Mouse (Mus musculus) cerebellum, adult (tissue): ENCODE results near the gene Klhl22.

Experiments used
- ATAC-seq: cut with Nextera tagmentation; 2 replicates; pipeline ENCODE4 v1.9.2; 2017; ENCODE audit warnings: mild to moderate bottlenecking, moderate library complexity, mixed read lengths; ENCODE audit not compliant: insufficient number of reproducible peaks, low FRiP score, low TSS enrichment

The Klhl22 gene

DNA sequence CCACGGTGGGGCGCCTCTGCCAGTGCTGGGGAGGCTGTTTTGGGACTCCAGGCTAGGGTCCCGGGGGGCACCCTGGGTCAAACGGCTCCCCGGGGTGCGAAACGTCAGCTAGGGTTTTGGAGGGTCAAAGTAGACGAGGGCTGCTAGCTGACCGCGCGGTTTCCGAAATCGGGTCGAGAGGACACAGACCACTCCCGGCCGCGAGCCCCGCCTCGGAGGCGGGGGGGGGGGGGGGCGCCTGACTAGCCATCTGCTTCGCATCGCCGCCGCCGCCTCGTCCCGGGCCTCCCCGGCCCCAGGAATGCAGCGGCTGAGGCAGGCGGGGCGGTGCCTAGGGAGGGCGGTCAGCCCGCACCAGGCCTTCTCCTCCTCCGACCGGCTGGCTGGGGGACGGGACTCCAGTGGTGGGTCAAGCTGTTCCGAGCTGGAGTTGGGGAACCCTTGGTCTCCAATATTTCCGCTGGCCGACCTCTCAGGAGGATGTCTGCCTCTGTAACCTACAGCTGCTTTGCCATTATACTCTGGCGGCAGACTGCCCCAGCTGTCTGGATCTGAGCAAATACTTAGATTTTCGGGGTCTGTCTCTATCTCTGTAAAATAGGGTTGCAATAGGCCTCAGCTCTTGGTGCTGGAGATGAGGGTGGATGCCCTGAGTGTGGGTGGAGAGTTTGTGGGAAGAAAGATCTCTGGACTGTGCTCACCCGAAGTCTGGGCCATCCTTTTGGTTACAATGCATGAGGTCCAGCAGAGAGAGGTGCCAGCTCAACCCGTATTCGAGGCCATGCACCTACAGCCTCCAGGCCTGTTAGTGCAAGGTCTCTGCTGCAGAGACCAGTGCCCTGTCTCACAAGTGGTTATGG, 39.1 kb downstream of the Klhl22 start:
- ATAC-seq: no peak

- ATAC-seq: no peak
Measured at GRCm38 (mm10) chr16:17799584-17799983, 40.2 kb downstream of the Klhl22 start.

GRCm38 (mm10) chr16:17801777-17802455, 42.5 kb downstream of the Klhl22 start:
- ATAC-seq: no peak

DNA sequence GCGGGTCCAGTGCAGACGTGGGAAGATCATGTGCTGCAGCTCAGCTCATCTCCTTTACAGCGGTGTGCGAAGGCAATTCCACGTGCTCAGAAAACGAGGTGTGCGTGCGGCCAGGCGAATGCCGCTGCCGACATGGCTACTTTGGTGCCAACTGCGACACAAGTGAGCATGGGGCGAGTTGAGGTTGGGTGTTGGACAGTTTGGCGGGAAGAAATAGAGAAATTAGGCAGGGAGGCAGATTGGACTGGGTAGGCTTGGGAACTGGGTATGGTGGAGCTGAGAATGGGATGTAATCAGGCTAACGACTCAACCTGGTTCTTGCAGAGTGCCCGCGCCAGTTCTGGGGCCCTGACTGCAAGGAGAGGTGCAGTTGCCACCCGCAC, 43.0 kb downstream of the Klhl22 start:
- no peak for ATAC-seq

DNA sequence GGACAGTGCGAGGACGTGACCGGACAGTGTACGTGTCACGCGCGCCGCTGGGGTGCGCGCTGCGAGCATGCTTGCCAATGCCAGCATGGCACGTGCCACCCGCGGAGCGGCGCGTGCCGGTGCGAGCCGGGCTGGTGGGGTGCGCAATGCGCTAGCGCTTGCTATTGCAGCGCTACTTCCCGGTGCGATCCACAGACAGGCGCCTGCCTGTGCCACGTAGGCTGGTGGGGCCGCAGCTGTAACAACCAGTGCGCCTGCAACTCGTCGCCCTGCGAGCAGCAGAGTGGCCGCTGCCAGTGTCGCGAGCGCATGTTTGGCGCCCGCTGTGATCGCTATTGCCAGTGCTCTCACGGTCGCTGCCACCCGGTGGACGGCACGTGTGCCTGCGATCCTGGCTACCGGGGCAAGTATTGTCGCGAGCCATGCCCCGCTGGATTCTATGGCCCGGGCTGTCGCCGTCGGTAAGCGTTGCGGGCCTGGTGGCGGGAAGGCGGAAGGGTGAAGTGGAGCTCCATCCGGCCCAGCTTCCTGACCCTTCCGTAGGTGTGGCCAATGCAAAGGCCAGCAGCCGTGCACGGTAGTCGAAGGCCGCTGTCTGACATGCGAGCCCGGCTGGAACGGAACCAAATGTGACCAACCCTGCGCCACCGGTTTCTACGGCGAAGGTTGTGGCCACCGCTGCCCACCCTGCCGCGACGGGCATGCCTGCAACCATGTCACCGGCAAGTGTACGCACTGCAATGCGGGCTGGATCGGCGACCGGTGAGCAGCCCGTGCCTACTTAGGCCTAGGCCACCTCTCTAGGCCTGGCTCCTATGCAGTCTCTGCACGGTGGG, 43.6 kb downstream of the Klhl22 start:
- no peak for ATAC-seq

- no peak for ATAC-seq
Measured at GRCm38 (mm10) chr16:17803675-17804448, 44.4 kb downstream of the Klhl22 start.

GRCm38 (mm10) chr16:17804449-17804912, 45.1 kb downstream of the Klhl22 start:
- no peak for ATAC-seq

- ATAC-seq: no peak
Measured at GRCm38 (mm10) chr16:17804982-17805381, 45.6 kb downstream of the Klhl22 start.

DNA sequence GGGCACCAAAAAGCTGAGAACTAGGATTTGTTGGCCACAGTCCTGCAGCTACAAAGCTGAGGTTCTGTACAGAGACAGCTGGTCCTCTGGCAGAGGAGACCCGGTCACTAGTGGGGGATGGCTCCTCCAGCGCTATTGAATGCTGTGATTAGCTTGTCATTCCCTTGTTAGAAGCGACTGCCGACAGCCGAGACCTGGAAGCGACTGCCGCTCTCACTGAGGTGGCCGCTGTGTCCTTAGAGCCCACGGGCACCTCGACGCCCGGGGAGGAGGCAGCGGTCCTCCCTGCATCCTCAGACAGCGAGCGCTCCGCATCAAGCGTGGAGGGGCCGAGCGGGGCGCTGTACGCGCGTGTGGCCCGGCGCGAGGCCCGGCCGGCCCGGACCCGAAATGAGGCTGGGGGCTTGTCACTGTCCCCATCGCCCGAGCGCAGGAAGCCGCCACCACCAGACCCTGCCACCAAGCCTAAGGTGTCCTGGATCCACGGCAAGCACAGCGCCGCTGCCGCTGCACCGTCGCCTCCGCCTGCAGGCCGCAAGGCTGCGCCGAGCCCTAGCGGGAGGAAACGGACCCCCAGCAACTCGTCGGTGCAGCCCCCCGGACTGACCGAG, 47.3 kb downstream of the Klhl22 start:
- 0 out of 2 replicates have a peak, but pooled peaks have one; percentile 2 for ATAC-seq

GRCm38 (mm10) chr16:17807192-17808009, 48.0 kb downstream of the Klhl22 start:
- peak; percentile 86 for ATAC-seq

DNA sequence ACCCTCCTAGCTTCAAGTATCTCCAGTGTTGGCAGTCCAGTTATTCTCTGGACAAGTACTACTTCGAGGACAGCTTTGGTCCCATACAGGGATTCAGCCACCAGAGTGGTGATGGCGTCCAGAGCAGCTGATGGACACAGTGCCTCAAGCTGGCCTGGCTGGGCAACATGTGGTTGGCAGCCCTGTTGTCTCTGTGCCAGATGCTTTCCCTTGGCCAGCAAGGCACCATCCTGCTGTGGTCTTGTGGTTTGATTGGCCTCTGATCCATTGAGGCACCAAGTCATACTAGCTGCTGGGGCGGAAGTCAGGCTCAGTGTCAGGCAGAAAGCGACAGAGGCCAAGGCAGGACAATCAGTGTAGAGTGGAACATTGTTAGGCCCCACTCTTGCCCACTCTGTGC, 49.7 kb downstream of the Klhl22 start:
- no peak for ATAC-seq

GRCm38 (mm10) chr16:17809711-17810110, 50.3 kb downstream of the Klhl22 start:
- ATAC-seq: no peak

- no peak for ATAC-seq
Measured at GRCm38 (mm10) chr16:17812120-17812519, 52.7 kb downstream of the Klhl22 start.

DNA sequence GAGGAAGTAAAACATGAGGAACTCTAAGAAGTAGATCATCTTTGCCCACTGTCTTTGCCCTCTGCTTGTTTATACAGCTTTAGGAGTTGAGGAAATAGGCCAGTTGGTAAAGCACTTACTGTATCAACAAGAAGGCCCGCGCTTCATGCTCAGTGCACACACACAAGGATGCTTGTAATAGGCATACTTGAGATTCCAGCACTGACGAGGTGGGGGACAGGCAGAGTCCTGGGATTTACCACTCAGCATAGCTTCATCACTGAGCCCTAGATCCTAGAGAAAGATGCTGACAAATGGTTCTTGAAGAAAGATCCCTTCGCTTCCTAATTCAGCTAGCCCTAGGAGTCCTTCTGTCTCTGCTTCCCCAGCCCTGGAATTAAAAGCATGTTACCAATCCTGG, 53.8 kb downstream of the Klhl22 start:
- no peak for ATAC-seq

DNA sequence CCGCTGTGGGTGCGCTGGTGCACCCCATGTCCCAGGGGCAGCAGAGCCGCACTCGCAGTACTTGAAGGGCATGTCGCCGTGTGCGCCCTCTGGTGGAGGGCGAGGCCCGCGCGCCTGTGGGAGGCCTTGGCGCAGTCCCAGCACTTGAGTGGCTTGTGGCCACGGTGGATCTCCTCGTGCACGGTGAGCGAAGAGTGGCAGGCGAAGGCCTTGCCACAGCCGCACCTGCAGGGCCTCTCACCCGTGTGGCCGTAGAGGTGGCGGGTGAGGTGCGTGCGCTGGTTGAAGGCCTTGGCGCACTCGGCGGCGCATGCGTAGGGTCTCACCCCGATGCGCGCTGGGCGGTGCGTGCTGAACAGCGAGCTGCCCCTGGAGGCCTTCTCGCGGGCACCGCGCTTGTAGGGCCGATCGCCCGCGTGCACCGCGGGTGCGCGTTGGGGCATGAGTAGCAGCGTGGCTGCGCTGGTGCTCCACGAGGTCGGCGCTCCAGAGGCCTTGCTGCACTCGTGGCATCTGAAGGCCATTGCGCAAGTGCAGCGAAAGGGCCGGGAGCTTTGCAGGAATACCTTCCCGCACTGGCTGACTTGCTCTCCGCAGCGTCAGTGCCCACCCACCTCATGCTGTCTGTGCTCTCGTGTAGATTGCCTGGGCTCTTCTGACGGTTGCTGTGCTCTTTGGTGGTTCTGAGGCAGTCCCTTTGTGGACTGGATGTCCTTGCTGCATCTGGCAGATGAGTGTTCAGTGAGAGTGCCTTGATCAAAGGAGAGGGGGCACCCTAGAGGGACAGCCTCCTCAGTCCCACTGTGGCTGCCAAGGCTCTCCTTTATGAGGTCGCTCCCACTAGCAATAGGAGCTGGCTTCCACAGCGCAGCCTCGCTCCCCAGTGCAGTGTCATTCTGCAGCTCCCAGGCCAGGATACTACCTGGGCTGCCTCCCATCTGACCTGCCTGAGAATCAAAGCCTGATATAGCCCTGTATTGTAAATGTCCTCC, 56.3 kb downstream of the Klhl22 start:
- ATAC-seq: peak; percentile 56; the same call in 1 of the 2 replicates

DNA sequence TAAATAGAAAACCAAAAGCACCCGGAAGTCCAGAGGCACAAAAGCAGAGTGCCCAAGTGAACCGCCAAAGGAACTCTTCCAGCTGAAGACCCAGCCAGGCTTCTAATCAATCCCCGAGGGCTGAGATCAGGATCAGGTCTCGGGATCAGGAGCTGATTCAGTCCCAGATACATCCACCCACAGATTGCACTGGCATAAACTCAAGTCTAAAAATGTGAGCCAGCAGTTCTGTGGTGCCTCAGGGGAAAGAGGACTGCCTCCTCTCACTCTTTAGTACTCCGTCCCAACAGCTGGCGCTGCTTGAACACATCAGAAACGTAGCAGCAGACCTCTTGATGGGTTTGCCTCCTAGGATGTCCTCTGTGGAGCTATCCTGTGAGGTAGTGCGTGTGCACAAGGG, 57.1 kb downstream of the Klhl22 start:
- ATAC-seq: no peak

DNA sequence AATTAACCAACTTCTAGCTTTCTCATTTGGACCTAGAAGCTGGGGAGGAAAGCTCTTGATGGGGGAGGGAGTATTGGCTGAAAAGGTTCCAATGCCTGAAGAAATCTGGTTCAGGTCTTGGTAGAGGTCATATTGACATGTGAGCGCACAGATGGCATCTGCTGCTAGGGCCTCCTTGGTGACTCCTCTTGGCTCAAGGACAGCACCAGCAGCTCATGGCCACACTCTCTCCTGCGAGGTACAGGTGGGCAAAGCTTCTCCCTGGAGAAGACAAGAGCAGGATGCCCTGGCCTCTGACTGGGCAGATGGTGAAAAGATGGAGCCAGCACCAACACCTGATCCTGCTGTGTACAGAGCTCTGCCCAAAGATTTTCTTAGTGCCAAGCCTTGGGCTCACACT, 67.1 kb downstream of the Klhl22 start:
- peak; percentile 81; the same call in 1 of the 2 replicates for ATAC-seq

DNA sequence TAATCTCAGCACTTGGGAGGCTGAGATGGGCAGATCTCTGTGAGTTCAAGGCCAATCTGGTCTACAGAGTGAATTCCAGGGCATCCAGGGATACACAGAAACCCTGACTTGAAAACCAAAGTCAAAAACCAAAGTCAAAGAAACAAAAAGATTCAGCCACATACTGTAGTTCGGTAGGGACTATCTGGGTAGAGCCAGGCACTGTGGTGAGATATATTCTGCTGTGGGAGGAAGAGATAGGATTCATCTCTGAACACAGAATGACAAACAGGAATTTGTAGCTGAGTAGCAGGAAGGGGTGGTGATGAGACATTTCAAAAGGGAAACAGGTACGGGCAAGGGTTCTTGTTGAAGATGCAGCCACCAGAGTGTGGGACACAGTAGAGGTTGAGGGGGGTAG, 68.8 kb downstream of the Klhl22 start:
- no peak for ATAC-seq
